ENCODE assay signal across 8 mouse cellular contexts in genomic region chr4:45510163-45510562, GRCm38 (mm10). TPM values are rescaled to one million over a fixed set of nuclear protein-coding genes. Genes with fewer than 3 reads are reported as not detected.
A peak's percentile ranks its signal among the peaks of the same experiment; 100 is the strongest.
DNase-seq lines count a peak whose midpoint lies in the region; ATAC-seq and TF ChIP-seq lines count a peak whose summit lies in the region.

No protein-coding gene starts in this region.

- H3K9ac ChIP-seq in hindbrain, embryonic 16.5 days (ENCODE audit: low read depth, low read length): no peak overlapping the region
- no peak overlapping the region for H3K9ac ChIP-seq in hindbrain, embryonic 13.5 days
- no peak overlapping the region for H3K9ac ChIP-seq in kidney, postnatal 0 days (ENCODE audit: low read depth, low read length)

- H3K4me2 ChIP-seq in hindbrain, embryonic 16.5 days (ENCODE audit: low read length): no peak overlapping the region
- H3K4me2 ChIP-seq in hindbrain, embryonic 13.5 days: no peak overlapping the region
- H3K4me2 ChIP-seq in kidney, postnatal 0 days (ENCODE audit: low read length): peak overlapping the region; percentile 6; the same call in 1 of the 2 replicates

- no peaks in the 10 kb centered on the region for H3K36me3 ChIP-seq in hindbrain, embryonic 16.5 days (ENCODE audit: control insufficient read depth, insufficient read depth, low read length)
- H3K36me3 ChIP-seq in hindbrain, embryonic 13.5 days: no peaks in the 10 kb centered on the region
- H3K36me3 ChIP-seq in kidney, postnatal 0 days (ENCODE audit: insufficient read depth, low read length): no peaks in the 10 kb centered on the region

- no peaks in the 10 kb centered on the region for H3K27me3 ChIP-seq in hindbrain, embryonic 16.5 days (replicated peaks; ENCODE audit: control insufficient read depth, insufficient read depth, low read length)
- 0 out of 2 replicates have a peak, but pooled peaks cover 5% of the 10 kb centered on the region for H3K27me3 ChIP-seq in hindbrain, embryonic 13.5 days
- H3K27me3 ChIP-seq in kidney, postnatal 0 days (ENCODE audit: insufficient read depth, low read length): no peaks in the 10 kb centered on the region

- WGBS in hindbrain, embryonic 16.5 days: 36% methylated on average over 6 of the region's 6 CpGs
- 47% methylated on average over 6 of the region's 6 CpGs for WGBS in hindbrain, embryonic 13.5 days
- 18% methylated on average over 6 of the region's 6 CpGs for WGBS in kidney, postnatal 0 days

- 0 out of 2 replicates have a peak, but pooled peaks have one; percentile 18 for ATAC-seq in hindbrain, embryonic 16.5 days
- ATAC-seq in hindbrain, embryonic 13.5 days (ENCODE audit: low FRiP score): no peak; the same call in 1 of the 2 replicates
- peak; percentile 30 for ATAC-seq in kidney, postnatal 0 days (replicated peaks; ENCODE audit: low FRiP score, low read depth)

- H3K4me1 ChIP-seq in hindbrain, embryonic 16.5 days (ENCODE audit: control insufficient read depth, insufficient read depth, low read depth, low read length): peaks cover 41% of the 10 kb centered on the region
- peaks cover 71% of the 10 kb centered on the region for H3K4me1 ChIP-seq in hindbrain, embryonic 13.5 days (replicated peaks)
- H3K4me1 ChIP-seq in kidney, postnatal 0 days (replicated peaks; ENCODE audit: insufficient read depth, low read length): peaks cover 82% of the 10 kb centered on the region

- no peak overlapping the region; the same call in 1 of the 2 replicates for H3K27ac ChIP-seq in hindbrain, embryonic 16.5 days (ENCODE audit: low read depth, low read length)
- no peak overlapping the region for H3K27ac ChIP-seq in hindbrain, embryonic 13.5 days
- peak overlapping the region; percentile 57 for H3K27ac ChIP-seq in kidney, postnatal 0 days

- peak; percentile 76 for DNase-seq in fibroblast of lung, adult 2 months (ENCODE audit: low read depth)
- peak; percentile 73 for DNase-seq in kidney, postnatal 0 days (ENCODE audit: low spot score)
- peak; percentile 69 for DNase-seq in skeletal muscle tissue, adult 2 months (ENCODE audit: low read depth, low spot score)
- DNase-seq in thymus, postnatal 4 days: no peak
- no peak for DNase-seq in right cerebral cortex, postnatal 25 days
- DNase-seq in frontal cortex, adult 2 months (ENCODE audit: extremely low spot score in 1 of 2, low spot score in 1 of 2): no peak

- no peak overlapping the region for H3K4me3 ChIP-seq in hindbrain, embryonic 16.5 days (ENCODE audit: low read length)
- H3K4me3 ChIP-seq in hindbrain, embryonic 13.5 days: no peak overlapping the region
- no peak overlapping the region for H3K4me3 ChIP-seq in kidney, postnatal 0 days (replicated peaks; ENCODE audit: low read depth, low read length)

- H3K9me3 ChIP-seq in hindbrain, embryonic 16.5 days (ENCODE audit: control insufficient read depth, low read length): no peaks in the 10 kb centered on the region
- no peaks in the 10 kb centered on the region for H3K9me3 ChIP-seq in hindbrain, embryonic 13.5 days
- H3K9me3 ChIP-seq in kidney, postnatal 0 days (replicated peaks; ENCODE audit: low read length): no peaks in the 10 kb centered on the region

- no peak for TF ChIP-seq CTCF in kidney, postnatal 0 days (IDR thresholded peaks at IDR 0.05; ENCODE audit: low read depth)

RNA-seq across cellular contexts. Expression of gene Shb, which starts 22.1 kb away (rescaled TPM):
- polyA plus RNA-seq in hindbrain, embryonic 16.5 days (2015; fragmentation: Nextera tagmentation; extraction: Ambion mirVana): 2.6 and 3.8 TPM in 2 replicates
- 3.8 and 5.7 TPM in 2 replicates for polyA plus RNA-seq in hindbrain, embryonic 13.5 days (2015; fragmentation: Nextera tagmentation; extraction: Ambion mirVana)
- polyA plus RNA-seq in kidney, postnatal 0 days (2015; fragmentation: Nextera tagmentation; extraction: Ambion mirVana): 5.4 and 6.6 TPM in 2 replicates
- 16.0 and 20.0 TPM in 2 replicates for polyA plus RNA-seq in frontal cortex, adult 2 months (2012; rRNA removed)

Comparison
In these comparisons a context has a peak if more than half of its experiments do, and no peak if none do; other contexts are left out.
1. DNase-seq: peak in fibroblast of lung, adult 2 months (single experiment), kidney, postnatal 0 days (single experiment) and skeletal muscle tissue, adult 2 months (single experiment); none in thymus, postnatal 4 days (single experiment), right cerebral cortex, postnatal 25 days (single experiment) and frontal cortex, adult 2 months (0 of 2).